Mouse (Mus musculus): ENCODE measurements at regions not wholly inside any gene's neighbourhood (a gene's known extent, or its start where the extent isn't known, plus 50 kb on each side); places are given as distances from the start of the nearest gene placed in this dataset.
"Not testable (repeated sequence)": the region's sequence is repeated elsewhere in the genome, so short reads cannot be mapped to it uniquely, and the experiment has no call there.

DNA sequence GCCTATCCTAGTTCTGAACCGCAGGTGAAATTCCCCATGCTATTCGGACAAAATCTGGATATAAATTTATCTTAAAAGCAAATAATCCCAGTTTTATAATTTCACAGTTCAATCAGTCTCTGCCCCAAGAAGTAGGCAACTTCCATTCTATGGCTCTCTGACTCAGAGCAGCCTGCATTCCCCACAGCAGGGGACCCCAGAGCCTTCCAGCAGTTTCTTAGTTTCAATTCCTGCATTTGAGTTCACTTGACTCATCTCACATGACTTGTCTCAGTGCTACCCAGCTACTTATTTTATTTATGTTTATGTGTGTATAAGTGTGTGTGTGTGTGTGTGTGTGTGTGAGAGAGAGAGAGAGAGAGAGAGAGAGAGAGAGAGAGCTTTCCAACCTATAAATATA is 650.0 kb downstream of the Nebl start:
- intact Hi-C loops (cut with DNase I): no loop called here
- no peak for DNase-seq

DNA sequence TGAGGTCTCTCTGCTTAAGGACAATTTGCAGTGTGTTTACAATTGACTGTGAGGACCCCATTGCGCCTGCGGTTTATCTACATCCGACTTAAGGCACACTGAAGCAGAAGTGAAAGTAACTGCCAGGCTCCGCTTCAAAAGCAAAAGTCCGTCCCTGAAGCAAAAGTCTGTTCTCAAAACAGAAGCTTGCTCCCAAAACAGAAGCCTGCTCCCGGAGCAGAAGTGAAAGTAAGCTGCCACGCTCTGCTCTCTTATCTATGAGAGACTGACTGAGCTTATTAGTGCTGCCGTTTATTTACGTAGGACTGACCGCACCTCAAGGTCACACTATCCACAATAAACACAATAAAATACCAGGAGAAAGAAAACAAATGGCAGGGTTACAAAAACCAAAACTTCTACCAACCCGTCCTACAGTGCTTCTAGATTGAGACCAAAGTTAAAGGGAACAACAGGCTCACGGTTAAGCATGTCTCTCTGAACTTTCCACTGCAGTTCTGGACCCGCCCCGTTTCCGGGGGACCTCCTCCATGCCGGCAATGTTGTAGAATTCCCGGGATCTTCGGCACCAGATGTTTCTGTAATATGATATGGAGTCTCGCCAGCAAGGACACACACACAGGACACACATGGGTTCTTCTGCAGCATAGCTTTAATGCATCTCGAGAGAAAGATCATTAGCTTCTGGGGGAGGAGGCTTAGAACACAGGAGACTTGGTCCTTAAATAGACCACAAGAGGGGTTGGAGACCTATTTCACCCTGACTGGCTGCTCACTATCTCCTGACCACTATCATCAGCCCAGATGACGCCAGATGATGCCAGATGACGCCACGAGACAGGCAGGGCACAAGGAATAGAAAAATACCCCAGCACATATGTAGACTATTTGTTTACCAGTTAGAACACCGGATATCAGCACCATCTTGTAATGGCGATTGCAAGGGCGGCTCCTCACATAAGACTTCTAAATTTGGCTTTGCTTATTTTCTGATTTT is 665.8 kb downstream of the Nebl start:
- intact Hi-C loops (cut with DNase I); DNase-seq: not testable (repeated sequence)

Data from gastrocnemius, postnatal 36 days (tissue).